Mouse (Mus musculus) telencephalon, adult 2 months (tissue): ENCODE results near the gene Jpt2.
"Not testable (repeated sequence)": the region's sequence is repeated elsewhere in the genome, so short reads cannot be mapped to it uniquely, and the experiment has no call there.

Experiments
- DNase-seq: peaks from one replicate; pipeline ENCODE4 v3.0.0-alpha.2; 2011; ENCODE audit warnings: low read depth, low spot score

Jpt2 gene

DNA sequence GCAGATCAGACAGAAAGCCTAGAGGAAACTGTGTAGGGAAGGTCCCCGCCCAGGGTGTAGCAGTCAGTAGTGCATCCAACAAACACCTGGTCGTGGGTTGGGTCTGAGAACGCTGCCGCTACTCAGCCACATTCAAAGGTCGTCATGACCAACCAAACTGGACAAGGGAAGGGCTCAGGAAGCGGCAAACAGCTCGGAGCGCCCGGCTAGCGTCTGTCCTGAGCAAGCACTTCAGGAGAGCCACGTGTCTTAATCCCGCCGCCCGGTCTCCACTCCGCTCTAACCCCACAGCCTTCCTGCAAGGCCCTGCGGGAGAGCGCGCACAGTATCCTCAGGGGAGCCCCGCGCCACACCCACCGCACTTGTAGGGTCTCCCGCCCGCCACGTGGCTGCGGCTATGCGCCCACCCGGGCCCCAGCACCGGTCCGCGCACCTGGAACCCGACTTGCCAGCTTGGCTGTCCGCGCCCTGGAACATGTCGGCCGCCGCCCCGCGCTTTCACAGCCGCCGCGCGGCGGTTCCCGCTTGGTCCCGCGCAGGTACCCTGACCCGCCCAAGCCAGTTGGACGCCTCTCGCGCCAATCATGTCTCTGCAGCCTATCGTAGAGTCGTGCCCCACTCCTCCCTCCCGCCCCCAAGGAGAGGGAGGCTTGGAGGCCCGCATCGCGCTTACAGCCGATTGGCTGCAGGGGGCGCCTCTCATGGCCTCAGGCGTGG, at the start of gene Jpt2:
TSS of gene Jpt2 (minus strand) at position 555 of the 717 bp plus-strand sequence.
- peak; percentile 91 for DNase-seq

- DNase-seq: no peak
These were observed 47.0 kb upstream of the Jpt2 start for GRCm38 (mm10) chr17:25007480-25007879.

- DNase-seq: no peak
These were observed 44.6 kb upstream of the Jpt2 start for GRCm38 (mm10) chr17:25005102-25005501.

- no peak for DNase-seq
These were observed 34.2 kb upstream of the Jpt2 start for GRCm38 (mm10) chr17:24994721-24995120.

DNA sequence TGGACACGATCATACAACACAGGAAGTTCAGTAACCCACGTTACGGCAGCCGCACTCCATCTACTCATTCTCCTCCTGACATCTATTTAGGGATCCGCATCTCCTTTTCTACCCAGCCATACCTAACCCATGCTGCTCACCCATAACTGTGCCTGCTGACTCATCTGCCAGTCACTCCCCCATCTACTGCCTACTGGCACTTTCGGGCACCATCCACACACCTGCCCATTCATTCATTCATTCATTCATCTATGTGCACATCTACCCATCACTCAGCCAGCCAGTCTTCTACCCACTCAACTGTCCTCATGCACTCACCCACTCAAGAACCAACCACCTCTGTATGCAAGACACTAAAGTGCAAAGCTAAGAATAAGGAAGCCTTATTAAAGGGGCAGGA, 26.7 kb upstream of the Jpt2 start:
- DNase-seq: peak; percentile 22

DNA sequence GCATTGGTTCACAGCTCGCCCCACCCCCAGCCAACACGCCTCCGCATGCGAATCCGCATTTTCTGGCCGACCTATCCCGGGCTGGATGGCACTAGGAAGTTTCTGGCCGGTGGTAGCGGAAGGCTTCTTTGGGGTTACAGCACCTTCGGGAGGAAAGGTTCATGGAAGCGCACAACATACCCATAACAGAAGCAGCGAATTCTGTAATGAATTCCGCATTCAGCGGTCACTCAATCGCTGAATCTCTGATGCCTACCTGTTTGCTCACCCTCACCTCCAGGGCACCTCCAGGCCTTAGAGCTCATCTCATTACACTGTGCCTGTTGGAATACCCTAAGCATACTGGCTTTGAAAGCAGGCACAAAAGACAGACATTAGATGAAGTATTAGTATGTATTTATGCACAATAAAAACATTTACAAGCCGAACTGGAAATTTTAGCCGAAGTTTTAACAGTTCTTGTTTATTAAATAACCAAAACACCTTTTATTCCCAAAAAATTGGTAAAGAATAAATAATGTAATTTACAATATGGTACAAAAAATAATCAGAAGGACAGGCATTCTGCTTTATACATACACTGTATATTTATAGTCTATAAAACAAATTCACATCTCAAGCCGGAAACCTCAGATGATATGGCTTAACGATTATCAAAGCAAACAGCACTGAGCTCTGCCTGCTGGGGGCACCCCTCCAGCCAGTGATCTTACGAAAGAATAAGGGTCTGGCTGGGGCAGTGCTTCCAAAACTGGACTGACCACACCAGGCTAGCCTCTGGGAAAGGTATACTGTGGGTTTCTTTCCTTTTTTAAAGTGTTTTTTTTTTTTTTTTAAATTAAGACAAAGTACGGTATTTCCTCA, 595 bp upstream of the Jpt2 start:
- DNase-seq: no peak

- DNase-seq: no peak
These were observed 1.1 kb downstream of the Jpt2 start for GRCm38 (mm10) chr17:24959371-24959770.

- DNase-seq: no peak
These were observed 7.2 kb downstream of the Jpt2 start for GRCm38 (mm10) chr17:24953291-24953690.

DNA sequence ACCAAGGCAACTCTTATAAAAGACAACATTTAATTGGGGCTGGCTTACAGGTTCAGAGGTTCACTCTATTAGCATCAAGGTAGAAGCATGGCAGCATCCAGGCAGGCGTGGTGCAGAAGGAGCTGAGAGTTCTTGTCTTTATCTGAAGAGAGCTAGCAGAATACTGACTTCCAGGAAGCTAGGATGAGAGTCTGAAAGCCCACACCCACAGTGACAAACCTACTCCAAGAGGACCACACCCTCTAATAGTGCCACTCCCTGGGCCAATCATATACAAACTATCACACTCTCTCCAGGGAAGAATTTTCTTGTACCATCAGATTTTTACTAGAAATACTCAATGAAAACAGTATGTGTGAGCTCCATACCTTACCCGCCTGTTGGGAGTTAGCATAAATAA, 9.8 kb downstream of the Jpt2 start:
- DNase-seq: no peak

DNA sequence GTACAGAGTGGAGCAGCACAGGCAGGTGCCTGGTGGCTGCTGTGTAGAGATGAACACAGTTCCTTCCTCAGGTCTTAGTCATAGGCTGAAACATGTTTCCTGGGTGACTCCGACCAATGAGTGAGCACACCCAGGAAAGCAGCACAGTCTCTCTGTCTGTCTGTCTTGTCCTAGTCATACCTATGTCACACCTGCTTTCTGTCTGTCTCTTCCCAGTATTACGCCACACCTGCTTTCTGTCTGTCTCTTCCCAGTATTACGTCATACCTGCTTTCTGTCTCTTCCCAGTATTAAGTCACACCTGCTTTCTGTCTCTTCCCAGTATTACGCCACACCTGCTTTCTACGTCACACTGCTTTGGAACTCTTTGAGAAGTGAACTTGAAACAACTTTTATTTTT, 12.3 kb downstream of the Jpt2 start:
- no peak for DNase-seq

DNA sequence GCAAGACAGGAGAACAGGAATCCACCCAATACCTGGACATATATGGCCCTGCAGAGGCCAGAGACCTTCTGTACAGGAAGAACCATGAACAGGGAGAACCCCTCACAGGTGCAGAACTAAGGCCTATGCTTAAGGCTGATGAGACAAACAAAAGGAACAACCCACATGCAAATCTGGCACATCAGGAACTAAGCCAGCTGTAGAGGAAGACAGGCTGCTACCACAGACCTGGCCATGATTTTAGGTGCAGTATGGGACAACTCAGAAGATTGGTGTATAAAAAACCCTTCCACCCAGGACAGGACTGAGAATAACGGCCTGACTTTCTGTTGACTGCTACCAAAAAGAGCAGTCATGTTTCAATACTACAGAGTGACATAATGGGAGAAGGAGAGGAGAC, 16.9 kb downstream of the Jpt2 start:
- DNase-seq: not testable (repeated sequence)

DNA sequence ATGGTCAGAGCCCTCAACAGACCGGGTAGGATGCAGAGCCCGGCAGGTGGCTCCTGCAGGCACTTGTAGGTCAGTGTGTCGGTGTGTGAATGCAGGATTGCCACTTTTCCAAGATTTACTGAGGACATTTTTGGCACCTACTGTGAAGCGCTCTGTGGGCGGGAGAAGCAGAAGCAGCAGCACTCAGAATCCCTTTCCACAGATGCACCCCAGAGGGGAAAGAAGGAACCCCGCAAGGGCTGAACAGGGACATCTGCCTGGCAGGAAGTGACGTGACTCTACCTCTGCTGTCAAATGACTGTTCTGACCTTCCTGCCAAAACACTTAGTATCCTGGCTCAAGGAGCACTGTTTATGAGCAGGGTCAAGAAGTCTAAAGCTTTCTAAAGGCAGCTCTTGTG, 17.5 kb downstream of the Jpt2 start:
- peak; percentile 69 for DNase-seq

DNA sequence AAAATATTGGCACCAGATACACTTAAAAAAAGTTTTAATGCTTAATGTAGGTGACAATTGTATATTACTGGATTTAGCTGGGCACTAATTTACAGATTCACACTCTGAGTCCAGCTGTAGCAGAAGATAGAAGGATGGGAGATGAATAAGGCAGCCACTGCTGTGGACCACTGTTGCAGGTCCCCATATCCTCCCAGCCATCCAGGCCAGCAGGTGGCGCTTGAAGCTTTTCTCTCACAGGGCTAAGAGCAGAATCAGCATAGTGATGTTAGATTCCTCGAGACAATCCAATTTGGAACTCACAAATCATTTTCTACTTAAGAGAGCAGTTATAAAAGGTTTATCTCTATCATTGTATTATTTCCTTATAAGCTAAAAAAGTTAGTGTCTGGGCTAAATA, 18.0 kb downstream of the Jpt2 start:
- DNase-seq: not testable (repeated sequence)

DNA sequence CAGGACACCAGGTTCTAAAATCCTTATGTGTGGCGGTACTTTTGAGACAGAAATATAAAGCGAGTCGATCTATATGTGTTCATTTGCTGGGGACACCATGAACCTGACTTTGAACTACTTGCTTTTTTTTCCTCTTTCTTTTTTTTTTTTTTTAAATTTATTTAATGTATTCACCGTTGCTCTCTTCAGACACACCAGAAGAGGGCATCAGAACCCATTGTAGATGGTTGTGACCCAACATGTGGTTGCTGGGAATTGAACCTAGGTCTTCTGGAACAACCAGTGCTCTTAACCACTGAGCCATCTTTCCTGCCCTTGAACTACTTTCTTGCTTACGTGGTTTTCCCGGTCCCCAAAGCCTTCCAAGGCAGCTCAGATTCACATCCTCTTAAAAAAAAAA, 23.2 kb downstream of the Jpt2 start:
- DNase-seq: no peak

- peak; percentile 92 for DNase-seq
These were observed 23.9 kb downstream of the Jpt2 start, which contains the start of gene Mapk8ip3 for GRCm38 (mm10) chr17:24936259-24937237. Mapk8ip3 (minus strand) TSS chr17:24936977.

- DNase-seq: no peak
These were observed 24.8 kb downstream of the Jpt2 start for GRCm38 (mm10) chr17:24935666-24936065.

- DNase-seq: no peak
These were observed 25.6 kb downstream of the Jpt2 start for GRCm38 (mm10) chr17:24934926-24935325.

DNA sequence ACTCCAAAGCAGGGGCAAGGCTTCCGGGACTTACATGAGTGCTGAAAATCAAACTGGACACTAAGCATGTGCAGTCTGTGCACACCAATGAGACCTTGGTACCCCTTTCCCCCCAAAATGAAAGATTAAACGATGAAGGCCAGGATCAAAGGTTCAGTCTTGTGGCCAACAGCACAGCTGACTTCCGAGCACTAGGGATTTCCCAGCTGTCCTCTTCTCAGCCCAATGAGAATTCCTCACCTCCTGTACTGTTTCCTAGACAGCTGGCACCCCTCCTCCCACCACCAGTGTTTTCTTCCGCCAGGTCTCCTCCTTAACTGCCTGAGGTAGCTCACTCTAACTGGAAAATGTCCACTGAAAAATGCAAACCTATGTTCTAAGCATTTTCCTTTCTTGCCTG, 27.3 kb downstream of the Jpt2 start:
- no peak for DNase-seq

DNA sequence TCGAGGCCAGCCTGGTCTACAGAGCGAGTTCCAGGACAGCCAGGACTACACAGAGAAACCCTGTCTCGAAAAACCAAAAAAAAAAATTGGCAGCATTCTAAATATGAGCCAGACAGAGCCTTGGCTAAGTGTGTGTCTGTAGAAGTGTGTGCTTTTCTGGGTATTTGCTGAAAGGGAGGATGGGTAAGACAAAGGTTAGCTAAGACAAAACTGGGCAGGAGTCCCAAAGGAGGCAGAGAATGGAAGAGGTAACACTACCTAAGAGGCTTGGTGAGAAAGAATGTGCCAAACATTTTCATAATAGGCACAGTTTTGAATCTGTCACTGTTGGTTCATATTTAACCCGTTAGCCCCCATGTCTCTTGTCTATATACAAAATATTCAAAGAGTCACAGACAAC, 28.1 kb downstream of the Jpt2 start:
- DNase-seq: no peak

GRCm38 (mm10) chr17:24929506-24929905, 31.0 kb downstream of the Jpt2 start:
- DNase-seq: no peak

- no peak for DNase-seq
These were observed 37.2 kb downstream of the Jpt2 start for GRCm38 (mm10) chr17:24923246-24923645.

DNA sequence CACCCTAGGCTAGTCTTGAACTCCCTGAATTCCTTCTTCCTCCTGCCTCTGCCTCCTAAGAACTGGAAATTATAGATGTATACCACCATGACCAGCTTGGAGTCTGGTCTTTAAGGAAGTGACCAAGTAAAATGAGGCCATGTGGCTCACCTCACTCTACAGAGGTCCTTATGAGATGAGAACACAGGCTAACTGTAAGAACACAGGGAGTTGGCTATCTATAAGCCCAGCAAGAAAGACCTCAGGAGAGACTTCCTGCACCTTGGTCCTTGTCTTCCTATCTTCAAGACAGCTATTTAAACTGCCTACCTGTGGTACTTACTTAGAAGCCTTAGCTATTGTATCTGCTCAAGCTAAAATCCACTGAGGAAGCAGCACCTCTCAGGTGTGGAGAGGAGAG, 46.5 kb downstream of the Jpt2 start:
- DNase-seq: no peak
